Mouse (Mus musculus) heart, postnatal 0 days (tissue): ENCODE results near the gene Sema4c. TPM values are rescaled to one million over a fixed set of nuclear protein-coding genes. Genes with fewer than 3 reads are reported as not detected.
A peak's percentile ranks its signal among the peaks of the same experiment; 100 is the strongest.

Source experiments
- ATAC-seq: fragments of 200-750 bp; cut with Nextera tagmentation; 2 replicates; pipeline ENCODE4 v1.8.0; 2017; ENCODE audit warnings: low read depth, moderate number of reproducible peaks, moderate library complexity; ENCODE audit not compliant: insufficient read depth
- DNase-seq: peaks from one replicate; pipeline ENCODE4 v3.0.0-alpha.2; 2016; ENCODE audit warnings: low spot score
- H3K27ac ChIP-seq: fragments of 300-500 bp; sonication (generic); 2 replicates; pipeline ENCODE4 v1.5.1; 2014; ENCODE audit warnings: low read depth, mild to moderate bottlenecking
- H3K27me3 ChIP-seq: fragments of 300-500 bp; sonication (generic); 2 replicates; pipeline ENCODE4 v1.6.1; 2014; ENCODE audit warnings: low read length, mixed read lengths; ENCODE audit not compliant: control insufficient read depth, insufficient read depth
- H3K36me3 ChIP-seq: fragments of 300-500 bp; sonication (generic); replicated peaks from 2 replicates; pipeline ENCODE4 v1.6.1; 2014; ENCODE audit warnings: low read length, mixed read lengths; ENCODE audit not compliant: control insufficient read depth, insufficient read depth
- H3K4me1 ChIP-seq: fragments of 300-500 bp; sonication (generic); 2 replicates; pipeline ENCODE4 v1.6.1; 2014; ENCODE audit warnings: antibody characterized with exemption; ENCODE audit not compliant: control insufficient read depth, insufficient read depth
- H3K4me2 ChIP-seq: fragments of 300-500 bp; sonication (generic); 2 replicates; pipeline ENCODE4 v1.6.1; 2014; ENCODE audit warnings: low read depth, mild to moderate bottlenecking, low read length, moderate library complexity
- H3K4me3 ChIP-seq: fragments of 300-500 bp; sonication (generic); 2 replicates; pipeline ENCODE4 v1.5.1; 2014; ENCODE audit warnings: low read depth, low read length
- H3K9ac ChIP-seq: fragments of 300-500 bp; sonication (generic); replicated peaks from 2 replicates; pipeline ENCODE4 v1.6.1; 2014; ENCODE audit warnings: low read depth, low read length, mixed read lengths
- H3K9me3 ChIP-seq: fragments of 300-500 bp; sonication (generic); replicated peaks from 2 replicates; pipeline ENCODE4 v1.6.1; 2016; ENCODE audit warnings: low read length; ENCODE audit not compliant: control insufficient read depth
- CTCF ChIP-seq: IDR thresholded peaks from 2 replicates; pipeline ENCODE4 v1.5.1; 2016; ENCODE audit warnings: antibody characterized with exemption, control low read depth, low read depth
- EP300 ChIP-seq: IDR thresholded peaks from 2 replicates; pipeline ENCODE4 v1.6.1; 2016; ENCODE audit warnings: antibody characterized with exemption, low read depth
- WGBS: fragments of 180-500 bp; shearing (Covaris S2); extraction: QIAGEN DNeasy Blood & Tissue Kit; methylation state at CpG from one replicate; pipeline ENCODE4 v1.1.7; 2014; 5-methylcytosine and 5-hydroxymethylcytosine counted together
- polyA plus RNA-seq: library from polyadenylated mRNA; unstranded; fragments of >200 nt; fragmentation: Nextera tagmentation; extraction: Ambion mirVana; gene quantifications from 2 replicates; pipeline ENCODE4 v1.2.1, GENCODE M21; 2015
- total RNA-seq: library from RNA; depleted of rRNA; stranded (reverse); fragments of >200 nt; gene quantifications from 2 replicates; pipeline ENCODE4 v1.2.3, GENCODE M21; 2014; ENCODE audit warnings: low replicate concordance

The Sema4c gene
- total and polyA plus RNA-seq, 2 experiments from 2014 or later: 5.7 to 13.2 TPM

DNA sequence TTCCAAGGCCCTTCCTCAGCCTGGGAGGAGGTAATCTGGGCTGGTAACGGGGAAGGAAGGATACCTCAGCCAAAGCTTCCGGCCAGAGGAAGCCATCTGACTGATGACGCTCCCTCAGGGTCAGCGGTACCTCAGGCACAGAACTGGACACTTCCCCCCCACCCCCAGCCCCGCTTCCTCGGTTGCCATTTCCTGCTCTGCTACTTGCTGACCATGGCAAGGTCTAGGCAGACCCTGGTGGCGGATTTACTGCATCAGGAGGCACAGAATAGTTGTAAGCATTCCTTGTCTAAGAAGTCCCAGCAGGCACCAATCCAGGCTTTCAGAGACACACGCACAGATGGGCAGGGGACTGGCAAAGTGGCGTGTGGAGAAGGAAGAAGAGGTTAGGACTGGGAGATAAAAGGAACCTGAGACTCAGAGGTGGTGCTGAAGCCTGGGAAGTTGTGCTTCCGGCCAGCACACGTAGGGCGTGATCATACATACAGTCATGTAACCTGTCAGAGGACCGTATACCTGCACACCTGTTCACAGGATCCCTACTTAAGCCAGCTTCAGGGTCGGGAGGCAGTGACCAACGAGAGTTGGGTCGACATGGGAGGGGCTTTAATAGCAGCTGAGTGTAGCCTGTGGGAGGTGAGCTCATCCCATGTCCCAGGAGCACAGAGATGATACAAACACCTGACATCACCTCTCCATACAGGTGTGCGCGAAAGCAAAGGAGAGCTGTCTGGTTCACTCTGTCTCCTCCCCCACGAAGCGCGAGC lies 3.3 kb downstream of the Sema4c start:
- peak overlapping the region; percentile 90 for H3K4me2 ChIP-seq
- H3K36me3 ChIP-seq: peaks cover 50% of the 10 kb centered on the region
- 0 out of 2 replicates have a peak overlapping the region, but pooled peaks have one; percentile 83 for H3K9ac ChIP-seq
- no peaks in the 10 kb centered on the region for H3K27me3 ChIP-seq
- ATAC-seq: no peak
- H3K4me3 ChIP-seq: peak overlapping the region; percentile 83; the same call in 1 of the 2 replicates
- H3K27ac ChIP-seq: peak overlapping the region; percentile 95
- H3K4me1 ChIP-seq: peaks cover 12% of the 10 kb centered on the region; the same call in 1 of the 2 replicates
- no peak for DNase-seq
- 65% methylated on average over 21 of the region's 21 CpGs for WGBS
- TF ChIP-seq EP300 (0 out of 2 replicates have a peak, but pooled peaks have one; percentile 38), CTCF (no peak)
- H3K9me3 ChIP-seq: no peaks in the 10 kb centered on the region

DNA sequence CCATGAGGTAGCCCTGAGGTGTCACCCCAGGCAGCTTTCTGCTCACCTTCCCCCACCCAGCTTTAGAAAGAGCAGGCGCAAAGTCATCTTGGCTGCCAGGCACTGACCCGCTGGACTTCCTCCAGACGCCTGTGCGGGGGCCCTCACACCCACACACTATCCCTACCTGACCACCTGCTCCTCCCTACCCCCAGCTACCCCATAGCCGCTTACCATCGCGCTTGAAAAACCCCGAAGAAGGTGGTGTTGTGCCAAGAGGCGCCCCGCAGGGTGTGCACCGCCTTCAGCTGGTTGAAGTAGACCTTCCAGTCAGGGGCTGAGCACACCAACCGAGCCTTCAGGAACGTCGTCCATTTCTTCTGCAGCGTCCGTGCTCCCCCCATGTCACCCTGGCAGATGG lies 5.6 kb downstream of the Sema4c start:
- ATAC-seq (no peak), DNase-seq (no peak)
- Histone ChIP-seq H3K9me3 (no peaks in the 10 kb centered on the region), H3K4me1 (peaks cover 9% of the 10 kb centered on the region; the same call in 1 of the 2 replicates), H3K27ac (no peak overlapping the region), H3K4me2 (no peak overlapping the region), H3K9ac (no peak overlapping the region), H3K27me3 (no peaks in the 10 kb centered on the region), H3K4me3 (no peak overlapping the region), H3K36me3 (peaks cover 65% of the 10 kb centered on the region)
- WGBS: 85% methylated on average over 16 of the region's 16 CpGs
- TF ChIP-seq EP300 (no peak), CTCF (no peak)

DNA sequence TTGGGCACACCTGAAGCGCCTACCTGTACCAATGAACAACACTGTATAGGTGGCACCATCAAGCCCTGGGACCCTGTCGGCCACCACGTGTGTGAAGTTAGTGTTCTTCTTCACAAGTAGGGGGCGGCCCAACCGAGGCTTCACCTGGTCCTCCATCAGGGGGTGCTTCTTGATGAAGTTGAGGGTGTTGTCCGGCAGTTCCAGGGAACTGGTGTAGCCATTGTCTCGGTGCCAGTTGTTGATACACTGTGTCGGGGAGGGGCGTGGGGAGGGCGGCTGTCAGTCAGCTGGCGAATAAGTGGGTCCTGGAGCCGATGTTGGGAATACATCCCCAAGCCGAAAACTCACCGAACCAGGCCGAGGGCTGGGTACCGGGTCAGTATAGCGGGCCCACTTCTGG lies 6.2 kb downstream of the Sema4c start:
- Histone ChIP-seq H3K36me3 (peaks cover 65% of the 10 kb centered on the region), H3K27me3 (no peaks in the 10 kb centered on the region), H3K4me2 (no peak overlapping the region), H3K4me1 (peaks cover 9% of the 10 kb centered on the region; the same call in 1 of the 2 replicates), H3K4me3 (no peak overlapping the region), H3K27ac (no peak overlapping the region), H3K9me3 (no peaks in the 10 kb centered on the region), H3K9ac (no peak overlapping the region)
- ATAC-seq (no peak), DNase-seq (no peak)
- TF ChIP-seq CTCF: no peak
- no peak for TF ChIP-seq EP300
- WGBS: 86% methylated on average over 17 of the region's 17 CpGs

DNA sequence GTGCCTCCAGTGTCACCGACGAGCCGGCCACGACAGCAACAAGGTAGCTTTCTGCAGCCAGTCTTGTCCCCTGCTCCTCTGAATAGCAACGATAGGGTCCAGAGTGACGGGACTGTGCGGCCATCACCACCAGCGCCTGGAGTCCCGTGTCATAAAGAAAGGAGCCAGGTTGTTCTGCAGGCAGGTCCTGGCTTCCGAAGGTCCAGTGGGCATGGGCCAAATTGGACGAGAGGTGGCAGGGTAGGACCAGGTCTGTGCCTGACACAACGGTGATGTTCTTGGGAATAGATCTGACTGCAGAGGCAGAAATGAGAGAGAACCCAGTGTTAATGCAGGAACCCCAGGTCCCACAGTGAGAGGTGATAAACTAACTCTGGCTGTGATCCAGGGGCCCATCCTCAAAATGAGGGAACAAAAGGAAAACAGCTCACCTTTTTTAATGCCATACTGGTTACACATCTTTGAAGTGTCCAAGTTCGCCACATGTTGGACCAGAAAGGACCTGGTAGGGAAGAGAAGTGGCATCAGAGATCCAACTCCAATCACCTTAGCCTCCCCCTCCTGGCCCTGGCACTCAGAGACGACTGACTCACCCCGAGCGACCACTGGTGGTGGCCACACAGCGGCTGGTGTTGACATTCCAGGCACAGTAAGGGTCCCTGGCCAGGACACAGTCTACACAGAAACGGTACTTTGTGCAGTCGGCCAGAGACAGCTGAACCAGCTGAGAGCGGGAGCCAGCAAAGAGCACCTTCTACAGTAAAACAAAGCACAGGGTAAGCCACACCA lies 7.9 kb downstream of the Sema4c start:
- ATAC-seq (no peak), DNase-seq (no peak)
- 72% methylated on average over 20 of the region's 20 CpGs for WGBS
- Histone ChIP-seq H3K9ac (no peak overlapping the region), H3K9me3 (no peaks in the 10 kb centered on the region), H3K4me1 (peaks cover 9% of the 10 kb centered on the region), H3K36me3 (peaks cover 65% of the 10 kb centered on the region), H3K4me3 (no peak overlapping the region), H3K4me2 (no peak overlapping the region), H3K27me3 (no peaks in the 10 kb centered on the region), H3K27ac (no peak overlapping the region)
- no peak for TF ChIP-seq EP300
- no peak for TF ChIP-seq CTCF

DNA sequence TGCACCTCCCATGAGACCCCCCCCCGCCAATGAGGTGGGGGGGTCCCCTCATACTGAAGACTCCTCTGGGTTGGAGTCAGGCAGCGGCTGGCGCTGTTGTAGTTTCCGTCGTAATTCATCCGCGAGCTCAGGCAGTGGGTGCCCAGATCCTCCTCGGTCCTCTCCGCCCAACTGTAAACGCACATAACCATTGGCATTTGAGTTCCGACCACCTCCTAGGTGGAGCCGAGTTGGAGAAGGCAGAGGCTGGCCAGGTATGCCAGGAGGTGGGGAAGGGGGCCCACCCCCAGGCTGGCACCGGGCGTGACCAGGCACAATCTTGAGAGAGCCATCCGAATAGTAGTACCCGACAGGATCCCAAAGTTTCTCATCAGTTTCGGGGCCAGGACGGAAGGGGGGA lies 8.7 kb downstream of the Sema4c start:
- ATAC-seq: no peak
- Histone ChIP-seq H3K4me3 (no peak overlapping the region), H3K9ac (no peak overlapping the region)

More for the DNA sequence above, 8.7 kb downstream of the Sema4c start:
- no peak for DNase-seq
- peaks cover 61% of the 10 kb centered on the region for H3K36me3 ChIP-seq
- no peaks in the 10 kb centered on the region for H3K9me3 ChIP-seq
- H3K4me1 ChIP-seq: peaks cover 7% of the 10 kb centered on the region; the same call in 1 of the 2 replicates
- TF ChIP-seq EP300 (no peak), CTCF (no peak)
- H3K4me2 ChIP-seq: no peak overlapping the region
- no peaks in the 10 kb centered on the region for H3K27me3 ChIP-seq
- WGBS: 82% methylated on average over 18 of the region's 18 CpGs
- no peak overlapping the region for H3K27ac ChIP-seq
